Mouse (Mus musculus): Measurements from ENCODE around the gene Aoah. TPM values are rescaled to one million over a fixed set of nuclear protein-coding genes. Genes with fewer than 3 reads are reported as not detected.
A peak's percentile ranks its signal among the peaks of the same experiment; 100 is the strongest.

Aoah gene
- polyA plus RNA-seq, 1 experiment from 2014 or later = 0.44 TPM

DNA sequence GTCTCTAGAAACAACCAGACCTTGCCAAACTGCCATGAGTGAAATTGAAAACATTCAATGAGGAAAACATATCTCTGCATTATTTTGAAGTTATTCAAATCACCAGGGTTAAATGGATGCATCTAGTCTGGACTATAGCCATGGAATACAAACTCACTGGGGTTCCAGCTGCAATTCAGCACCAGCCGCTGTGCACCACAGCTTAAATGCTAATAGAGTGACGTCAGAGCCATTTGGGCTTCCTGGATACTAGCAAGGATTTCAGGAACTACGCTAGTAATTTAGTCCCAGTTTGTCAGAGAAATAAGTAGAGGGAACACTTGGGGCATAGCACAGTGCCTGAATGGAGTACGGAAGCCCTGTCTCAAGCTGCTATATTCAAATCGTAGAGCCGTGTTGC, 145.2 kb downstream of the Aoah start:
- no peaks in the 10 kb centered on the region for H3K36me3 ChIP-seq (ENCODE audit: control insufficient read depth, insufficient read depth, low read length)
- H3K27me3 ChIP-seq (replicated peaks; ENCODE audit: control insufficient read depth, insufficient read depth, low read length) = no peaks in the 10 kb centered on the region
- no peaks in the 10 kb centered on the region for H3K9me3 ChIP-seq (replicated peaks; ENCODE audit: control insufficient read depth, low read length)
- no peak overlapping the region for H3K4me2 ChIP-seq (ENCODE audit: low read length)
- ATAC-seq (0 out of 2 replicates have a peak, but pooled peaks have one; percentile 12), DNase-seq (ENCODE audit: low spot score) (peak; percentile 40)
- H3K4me3 ChIP-seq (ENCODE audit: low read depth, low read length) = no peak overlapping the region
- H3K4me1 ChIP-seq (ENCODE audit: control insufficient read depth, insufficient read depth, low read length) = no peaks in the 10 kb centered on the region
- no peak overlapping the region for H3K9ac ChIP-seq (ENCODE audit: low read length)
- no peak overlapping the region for H3K27ac ChIP-seq (ENCODE audit: low read depth, low read length)
- WGBS = 70% methylated on average over 6 of the region's 6 CpGs

DNA sequence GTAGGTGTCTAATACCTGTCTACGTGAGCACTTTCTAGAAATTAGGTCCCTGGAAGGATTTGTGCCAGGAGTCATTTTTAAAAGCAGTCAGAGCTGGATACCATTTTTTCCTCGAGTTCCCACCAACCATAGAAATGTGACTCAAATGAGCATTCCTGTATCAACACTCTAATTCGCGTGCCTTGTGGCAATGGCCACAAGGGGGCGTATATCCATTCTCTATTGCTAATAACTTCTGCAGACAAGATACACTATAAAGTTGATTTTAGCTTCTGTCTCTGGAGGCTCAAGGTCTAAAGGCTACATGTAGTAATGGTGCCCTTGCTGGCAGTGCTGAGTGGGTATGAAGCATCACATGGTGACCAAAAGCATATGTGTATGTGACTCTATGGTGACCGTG, 146.5 kb downstream of the Aoah start:
- Histone ChIP-seq H3K4me1 (ENCODE audit: control insufficient read depth, insufficient read depth, low read length) (no peaks in the 10 kb centered on the region), H3K4me3 (ENCODE audit: low read depth, low read length) (no peak overlapping the region), H3K4me2 (ENCODE audit: low read length) (no peak overlapping the region), H3K9ac (ENCODE audit: low read length) (no peak overlapping the region), H3K9me3 (replicated peaks; ENCODE audit: control insufficient read depth, low read length) (no peaks in the 10 kb centered on the region), H3K27ac (ENCODE audit: low read depth, low read length) (no peak overlapping the region), H3K36me3 (ENCODE audit: control insufficient read depth, insufficient read depth, low read length) (no peaks in the 10 kb centered on the region), H3K27me3 (replicated peaks; ENCODE audit: control insufficient read depth, insufficient read depth, low read length) (no peaks in the 10 kb centered on the region)
- ATAC-seq (no peak; the same call in 1 of the 2 replicates), DNase-seq (ENCODE audit: low spot score) (peak; percentile 39)
- 59% methylated on average over 6 of the region's 6 CpGs for WGBS

DNA sequence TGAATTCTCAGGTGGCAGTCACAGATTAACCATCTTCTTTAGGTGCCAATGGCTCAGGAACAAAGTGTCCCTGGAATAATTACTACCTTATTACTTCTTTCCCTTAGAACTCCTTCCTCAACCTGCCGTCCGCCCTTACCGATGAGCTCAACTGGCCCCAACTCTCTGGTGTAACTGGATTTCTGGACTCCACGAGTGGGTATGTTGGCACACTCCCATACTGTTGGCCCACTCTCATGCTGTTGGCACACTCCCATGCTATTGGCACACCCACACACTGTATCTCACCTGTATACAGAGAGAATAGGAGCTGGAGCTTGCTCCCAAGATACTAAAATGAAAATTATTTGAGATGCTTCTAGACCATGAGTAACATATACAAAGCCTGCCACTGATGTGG, 147.8 kb downstream of the Aoah start:
- Histone ChIP-seq H3K9me3 (replicated peaks; ENCODE audit: control insufficient read depth, low read length) (no peaks in the 10 kb centered on the region), H3K36me3 (ENCODE audit: control insufficient read depth, insufficient read depth, low read length) (no peaks in the 10 kb centered on the region), H3K4me2 (ENCODE audit: low read length) (no peak overlapping the region), H3K4me3 (ENCODE audit: low read depth, low read length) (no peak overlapping the region), H3K4me1 (ENCODE audit: control insufficient read depth, insufficient read depth, low read length) (no peaks in the 10 kb centered on the region), H3K9ac (ENCODE audit: low read length) (no peak overlapping the region), H3K27me3 (replicated peaks; ENCODE audit: control insufficient read depth, insufficient read depth, low read length) (no peaks in the 10 kb centered on the region), H3K27ac (ENCODE audit: low read depth, low read length) (no peak overlapping the region)
- no peak for DNase-seq (ENCODE audit: low spot score)
- no peak for ATAC-seq
- WGBS = 92% methylated on average over 4 of the region's 4 CpGs

GRCm38 (mm10) chr13:20963086-20963485, 169.2 kb downstream of the Aoah start:
- H3K27me3 ChIP-seq (replicated peaks; ENCODE audit: control insufficient read depth, insufficient read depth, low read length) = no peaks in the 10 kb centered on the region
- no peak overlapping the region for H3K4me2 ChIP-seq (ENCODE audit: low read length)
- H3K9ac ChIP-seq (ENCODE audit: low read length) = no peak overlapping the region
- H3K9me3 ChIP-seq (replicated peaks; ENCODE audit: control insufficient read depth, low read length) = no peaks in the 10 kb centered on the region
- no peaks in the 10 kb centered on the region for H3K4me1 ChIP-seq (ENCODE audit: control insufficient read depth, insufficient read depth, low read length)
- WGBS = 76% methylated on average over 3 of the region's 3 CpGs
- no peaks in the 10 kb centered on the region for H3K36me3 ChIP-seq (ENCODE audit: control insufficient read depth, insufficient read depth, low read length)
- DNase-seq (ENCODE audit: low spot score) = peak; percentile 18
- no peak overlapping the region for H3K27ac ChIP-seq (ENCODE audit: low read depth, low read length)
- H3K4me3 ChIP-seq (ENCODE audit: low read depth, low read length) = no peak overlapping the region
- no peak for ATAC-seq

- WGBS = 85% methylated on average over 8 of the region's 8 CpGs
- no peak overlapping the region for H3K4me3 ChIP-seq (ENCODE audit: low read depth, low read length)
- H3K27ac ChIP-seq (ENCODE audit: low read depth, low read length) = no peak overlapping the region
- no peak overlapping the region for H3K9ac ChIP-seq (ENCODE audit: low read length)
- H3K36me3 ChIP-seq (ENCODE audit: control insufficient read depth, insufficient read depth, low read length) = no peaks in the 10 kb centered on the region
- DNase-seq (ENCODE audit: low spot score) = no peak
- no peaks in the 10 kb centered on the region for H3K4me1 ChIP-seq (ENCODE audit: control insufficient read depth, insufficient read depth, low read length)
- ATAC-seq = no peak
- no peaks in the 10 kb centered on the region for H3K9me3 ChIP-seq (replicated peaks; ENCODE audit: control insufficient read depth, low read length)
- no peaks in the 10 kb centered on the region for H3K27me3 ChIP-seq (replicated peaks; ENCODE audit: control insufficient read depth, insufficient read depth, low read length)
- no peak overlapping the region for H3K4me2 ChIP-seq (ENCODE audit: low read length)
Measured at GRCm38 (mm10) chr13:20981234-20982230, 187.6 kb downstream of the Aoah start.

GRCm38 (mm10) chr13:20985510-20985909, 191.6 kb downstream of the Aoah start:
- H3K9ac ChIP-seq (ENCODE audit: low read length) = no peak overlapping the region
- ATAC-seq (no peak), DNase-seq (ENCODE audit: low spot score) (no peak)

GRCm38 (mm10) chr13:20985961-20986360, 192.0 kb downstream of the Aoah start:
- no peak overlapping the region for H3K9ac ChIP-seq (ENCODE audit: low read length)
- ATAC-seq = no peak

More at GRCm38 (mm10) chr13:20985510-20985909, 191.6 kb downstream of the Aoah start:
- Histone ChIP-seq H3K4me3 (ENCODE audit: low read depth, low read length) (no peak overlapping the region), H3K4me1 (ENCODE audit: control insufficient read depth, insufficient read depth, low read length) (no peaks in the 10 kb centered on the region), H3K36me3 (ENCODE audit: control insufficient read depth, insufficient read depth, low read length) (no peaks in the 10 kb centered on the region), H3K27me3 (replicated peaks; ENCODE audit: control insufficient read depth, insufficient read depth, low read length) (no peaks in the 10 kb centered on the region), H3K27ac (ENCODE audit: low read depth, low read length) (no peak overlapping the region), H3K9me3 (replicated peaks; ENCODE audit: control insufficient read depth, low read length) (no peaks in the 10 kb centered on the region), H3K4me2 (ENCODE audit: low read length) (no peak overlapping the region)

DNA sequence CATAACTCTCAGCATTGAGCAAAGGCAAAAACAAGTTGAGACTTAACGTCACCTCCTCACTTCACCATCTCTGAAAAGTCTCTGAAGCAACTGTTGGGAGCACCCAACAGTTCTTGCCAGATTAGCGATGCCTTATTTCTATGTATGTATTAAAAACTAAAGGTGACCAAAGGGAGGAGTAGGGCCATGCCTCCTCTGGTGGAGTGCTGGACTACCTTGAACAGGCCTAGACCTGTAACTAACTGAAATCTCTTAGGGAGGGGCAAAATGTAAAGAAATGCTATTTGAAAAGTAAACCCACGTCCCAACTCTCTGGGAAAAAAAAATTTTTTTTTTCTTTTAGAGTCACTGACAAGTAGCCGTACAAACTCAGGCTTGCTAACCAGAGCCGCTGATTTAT, 211.3 kb downstream of the Aoah start:
- ATAC-seq (no peak), DNase-seq (ENCODE audit: low spot score) (no peak)
- Histone ChIP-seq H3K27ac (ENCODE audit: low read depth, low read length) (no peak overlapping the region; the same call in 1 of the 2 replicates), H3K4me1 (ENCODE audit: control insufficient read depth, insufficient read depth, low read length) (no peaks in the 10 kb centered on the region), H3K27me3 (replicated peaks; ENCODE audit: control insufficient read depth, insufficient read depth, low read length) (no peaks in the 10 kb centered on the region), H3K4me3 (ENCODE audit: low read depth, low read length) (no peak overlapping the region), H3K9ac (ENCODE audit: low read length) (no peak overlapping the region), H3K4me2 (ENCODE audit: low read length) (no peak overlapping the region), H3K9me3 (replicated peaks; ENCODE audit: control insufficient read depth, low read length) (no peaks in the 10 kb centered on the region), H3K36me3 (ENCODE audit: control insufficient read depth, insufficient read depth, low read length) (no peaks in the 10 kb centered on the region)
- WGBS = 88% methylated on average over 5 of the region's 5 CpGs

More at GRCm38 (mm10) chr13:20985961-20986360, 192.0 kb downstream of the Aoah start:
- DNase-seq (ENCODE audit: low spot score) = no peak
- Histone ChIP-seq H3K36me3 (ENCODE audit: control insufficient read depth, insufficient read depth, low read length) (no peaks in the 10 kb centered on the region), H3K4me3 (ENCODE audit: low read depth, low read length) (no peak overlapping the region), H3K27ac (ENCODE audit: low read depth, low read length) (no peak overlapping the region), H3K4me1 (ENCODE audit: control insufficient read depth, insufficient read depth, low read length) (no peaks in the 10 kb centered on the region), H3K27me3 (replicated peaks; ENCODE audit: control insufficient read depth, insufficient read depth, low read length) (no peaks in the 10 kb centered on the region), H3K9me3 (replicated peaks; ENCODE audit: control insufficient read depth, low read length) (no peaks in the 10 kb centered on the region), H3K4me2 (ENCODE audit: low read length) (no peak overlapping the region)

- DNase-seq (ENCODE audit: low spot score) (peak; percentile 54), ATAC-seq (peak; percentile 90)
- Histone ChIP-seq H3K27me3 (replicated peaks; ENCODE audit: control insufficient read depth, insufficient read depth, low read length) (no peaks in the 10 kb centered on the region), H3K9ac (ENCODE audit: low read length) (no peak overlapping the region), H3K9me3 (replicated peaks; ENCODE audit: control insufficient read depth, low read length) (no peaks in the 10 kb centered on the region), H3K27ac (ENCODE audit: low read depth, low read length) (no peak overlapping the region; the same call in 1 of the 2 replicates), H3K4me1 (ENCODE audit: control insufficient read depth, insufficient read depth, low read length) (no peaks in the 10 kb centered on the region), H3K4me3 (ENCODE audit: low read depth, low read length) (no peak overlapping the region), H3K36me3 (ENCODE audit: control insufficient read depth, insufficient read depth, low read length) (no peaks in the 10 kb centered on the region), H3K4me2 (ENCODE audit: low read length) (no peak overlapping the region)
- 78% methylated on average over 5 of the region's 5 CpGs for WGBS
Measured at GRCm38 (mm10) chr13:21005642-21006320, 211.9 kb downstream of the Aoah start.
